Mouse (Mus musculus) heart, postnatal 0 days (tissue): ENCODE data around the gene Ankrd65.

Experiments used
- CTCF ChIP-seq: IDR thresholded peaks from 2 replicates; pipeline ENCODE4 v1.5.1; 2016; ENCODE audit warnings: antibody characterized with exemption, control low read depth, low read depth
- EP300 ChIP-seq: IDR thresholded peaks from 2 replicates; pipeline ENCODE4 v1.6.1; 2016; ENCODE audit warnings: antibody characterized with exemption, low read depth

DNA sequence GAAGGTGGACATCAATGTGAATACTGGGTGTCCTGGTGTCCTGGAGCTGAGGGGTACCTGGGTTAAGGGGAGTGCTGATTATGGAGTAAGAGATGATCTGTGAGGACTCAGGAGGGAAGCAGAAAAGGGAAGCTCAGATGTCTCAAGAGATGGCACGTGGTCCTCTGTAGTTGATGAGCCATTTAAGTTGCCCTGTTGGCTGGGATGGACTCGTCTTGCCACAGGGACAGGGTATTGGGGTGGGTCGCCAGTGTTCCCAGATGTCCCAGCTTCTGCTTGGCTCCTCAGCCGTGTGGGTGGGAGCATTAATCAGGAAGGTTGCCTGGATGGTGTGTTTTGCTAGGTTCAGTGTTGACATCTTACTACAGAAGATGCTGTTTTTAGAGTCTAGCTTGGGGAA lies 43.0 kb downstream of the Ankrd65 start:
- no peak for TF ChIP-seq CTCF
- TF ChIP-seq EP300: no peak
